Mouse (Mus musculus) B cell, adult 2 months (primary cell): ENCODE measurements around the gene Zmynd8.
"Not testable (repeated sequence)": the region's sequence is repeated elsewhere in the genome, so short reads cannot be mapped to it uniquely, and the experiment has no call there.

ENCODE experiments used
- DNase-seq, 2 experiments: peaks; one replicate each; pipeline ENCODE4 v3.0.0; 2022

Zmynd8 gene

GRCm38 (mm10) chr2:165828770-165829169, 70.0 kb downstream of the Zmynd8 start:
- no peak for DNase-seq

- peak; percentile 47 to 57 for DNase-seq
These were observed 72.7 kb downstream of the Zmynd8 start for GRCm38 (mm10) chr2:165825964-165826712.

- no peak for DNase-seq
These were observed 73.4 kb downstream of the Zmynd8 start for GRCm38 (mm10) chr2:165825261-165825900.

- DNase-seq, result no peak
These were observed 74.0 kb downstream of the Zmynd8 start for GRCm38 (mm10) chr2:165824826-165825225.

- DNase-seq, result no peak
These were observed 76.3 kb downstream of the Zmynd8 start for GRCm38 (mm10) chr2:165822478-165822877.

- DNase-seq, result no peak
These were observed 77.1 kb downstream of the Zmynd8 start for GRCm38 (mm10) chr2:165821671-165822070.

GRCm38 (mm10) chr2:165820504-165821095, 78.2 kb downstream of the Zmynd8 start:
- DNase-seq, result no peak

- no peak for DNase-seq
These were observed 78.7 kb downstream of the Zmynd8 start for GRCm38 (mm10) chr2:165820073-165820472.

- peak; percentile 70 to 71 for DNase-seq
These were observed 79.5 kb downstream of the Zmynd8 start for GRCm38 (mm10) chr2:165818985-165819948.

GRCm38 (mm10) chr2:165818570-165818969, 80.2 kb downstream of the Zmynd8 start:
- DNase-seq, result no peak

GRCm38 (mm10) chr2:165817437-165817836, 81.4 kb downstream of the Zmynd8 start:
- DNase-seq, result no peak

GRCm38 (mm10) chr2:165815103-165815880, 83.5 kb downstream of the Zmynd8 start:
- no peak for DNase-seq

- no peak for DNase-seq
These were observed 85.9 kb downstream of the Zmynd8 start for GRCm38 (mm10) chr2:165812889-165813288.

GRCm38 (mm10) chr2:165811536-165811935, 87.3 kb downstream of the Zmynd8 start:
- peak; percentile 73 to 75 for DNase-seq

- no peak for DNase-seq
These were observed 88.8 kb downstream of the Zmynd8 start for GRCm38 (mm10) chr2:165809901-165810477.

- DNase-seq, result no peak
These were observed 89.7 kb downstream of the Zmynd8 start for GRCm38 (mm10) chr2:165809091-165809490.

- DNase-seq, result no peak
These were observed 90.4 kb downstream of the Zmynd8 start for GRCm38 (mm10) chr2:165808179-165808975.

- not testable (repeated sequence) for DNase-seq
These were observed 98.6 kb downstream of the Zmynd8 start for GRCm38 (mm10) chr2:165800174-165800573.

GRCm38 (mm10) chr2:165797876-165798275, 100.9 kb downstream of the Zmynd8 start:
- DNase-seq, result no peak

- DNase-seq, result peak; percentile 25 to 41
These were observed 105.6 kb downstream of the Zmynd8 start for GRCm38 (mm10) chr2:165793283-165793638.
